Mouse (Mus musculus) thymus, postnatal 10 days (tissue): ENCODE results near the gene Mapk10.

ENCODE experiments used
- DNase-seq, 2 experiments: peaks; one replicate each; pipeline ENCODE4 v3.0.0; 2021; ENCODE audit warnings: low spot score in 2 of 2

Gene Mapk10

GRCm38 (mm10) chr5:103164022-103164421 lies 47.1 kb downstream of the Mapk10 start:
- DNase-seq = no peak

GRCm38 (mm10) chr5:103161574-103161973 lies 49.6 kb downstream of the Mapk10 start:
- no peak for DNase-seq

- DNase-seq = no peak
These were observed 50.0 kb downstream of the Mapk10 start for GRCm38 (mm10) chr5:103161196-103161540.

DNA sequence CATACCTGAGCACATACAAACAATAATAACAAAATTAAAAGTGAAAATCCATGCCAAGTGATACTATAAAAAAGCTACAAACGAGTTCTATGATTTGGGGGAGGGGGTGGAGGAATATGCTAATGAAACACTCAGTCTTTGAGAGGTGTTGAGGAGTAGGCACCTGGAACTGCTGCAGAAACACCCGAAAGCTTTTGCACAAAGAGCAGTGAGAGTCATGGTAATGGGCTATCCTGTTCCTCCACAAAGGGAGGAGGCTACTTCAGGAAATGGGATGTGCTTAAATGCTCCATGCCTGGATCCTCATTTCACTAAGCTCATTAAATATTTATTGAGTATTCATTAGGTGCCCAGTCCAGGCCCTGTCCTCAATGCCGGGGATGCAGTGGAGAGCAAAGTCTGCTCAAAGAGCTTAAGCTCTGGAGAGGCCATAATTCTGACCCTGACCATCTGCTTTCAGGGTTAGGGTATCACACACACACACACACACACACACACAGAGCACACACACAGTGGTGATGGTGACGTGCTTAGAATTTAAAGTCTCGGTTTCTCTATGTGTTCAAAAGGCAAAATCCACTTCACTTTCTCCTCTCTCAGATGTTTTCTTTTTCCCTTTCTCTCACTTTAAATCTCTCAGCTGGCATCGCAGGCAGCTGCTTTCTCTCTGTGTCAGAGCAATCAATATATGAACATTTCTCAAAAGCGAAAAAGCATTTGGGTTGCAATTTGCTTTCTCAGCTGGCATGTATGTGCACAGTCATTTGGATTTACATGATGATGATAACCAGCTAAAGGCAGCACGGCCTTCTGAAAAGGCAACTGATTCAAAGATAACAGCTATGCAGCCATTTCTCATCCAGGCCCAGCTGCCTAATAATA lies 50.6 kb downstream of the Mapk10 start:
- DNase-seq = no peak

DNA sequence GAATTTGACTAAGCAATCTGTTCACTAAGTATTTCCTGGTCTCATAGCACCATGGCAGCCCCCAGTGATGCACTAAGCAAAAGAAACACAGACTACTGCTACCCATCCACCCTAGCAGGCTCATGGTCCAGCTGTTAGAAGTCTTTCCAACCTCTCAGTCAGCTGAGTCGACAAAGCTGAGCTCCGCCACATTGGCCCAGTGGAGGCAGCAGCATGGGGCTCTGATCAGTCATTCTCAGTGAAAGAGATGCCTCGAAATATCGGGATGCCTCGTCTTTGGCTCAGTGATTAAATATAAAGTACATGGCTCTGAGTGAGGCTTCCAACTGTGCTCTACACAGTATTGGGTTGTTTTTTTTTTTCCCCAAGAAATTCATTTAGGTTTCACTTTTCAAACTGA lies 70.2 kb downstream of the Mapk10 start:
- DNase-seq = no peak

- no peak for DNase-seq
These were observed 76.3 kb downstream of the Mapk10 start for GRCm38 (mm10) chr5:103134839-103135238.

- DNase-seq = no peak
These were observed 77.5 kb downstream of the Mapk10 start for GRCm38 (mm10) chr5:103133626-103134025.

DNA sequence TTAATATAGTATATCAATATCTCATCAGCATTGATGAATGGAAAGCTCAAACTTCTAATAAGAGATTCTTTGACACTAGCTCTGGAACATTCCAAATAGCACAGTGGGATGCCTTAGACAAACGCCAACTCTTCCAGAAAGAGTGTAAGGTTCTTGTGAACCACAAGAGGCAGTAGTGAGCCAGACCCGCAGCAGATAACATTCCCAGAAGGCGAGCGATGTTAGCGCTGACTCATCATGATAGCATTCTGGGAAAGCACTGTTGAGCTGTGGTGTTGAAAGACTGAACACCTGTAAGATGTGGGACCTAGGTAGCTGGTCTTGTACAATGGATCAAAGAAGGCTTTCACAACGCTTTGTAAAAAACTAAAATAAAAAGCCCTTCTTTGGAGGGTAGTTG lies 78.3 kb downstream of the Mapk10 start:
- DNase-seq = no peak

GRCm38 (mm10) chr5:103119618-103120017 lies 91.5 kb downstream of the Mapk10 start:
- DNase-seq = no peak

DNA sequence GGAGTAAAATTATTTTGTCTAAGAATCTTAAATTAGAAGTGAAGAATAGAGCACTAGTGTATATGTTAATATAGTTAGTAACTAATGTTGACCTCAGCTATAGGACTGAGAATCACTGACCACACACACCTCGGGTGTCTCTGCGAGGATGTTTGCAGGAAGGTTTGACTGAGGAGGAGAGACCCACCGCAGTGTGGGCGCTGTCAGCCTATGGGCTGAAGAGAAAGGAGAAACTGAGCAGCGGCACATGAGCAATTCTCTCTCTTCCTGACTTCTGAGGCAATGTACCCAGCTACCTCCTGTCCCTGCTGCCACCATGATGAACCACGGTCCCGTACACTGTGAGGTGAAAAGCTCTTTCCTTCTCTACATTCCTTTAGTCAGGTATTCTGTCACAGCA lies 95.6 kb downstream of the Mapk10 start:
- no peak for DNase-seq

DNA sequence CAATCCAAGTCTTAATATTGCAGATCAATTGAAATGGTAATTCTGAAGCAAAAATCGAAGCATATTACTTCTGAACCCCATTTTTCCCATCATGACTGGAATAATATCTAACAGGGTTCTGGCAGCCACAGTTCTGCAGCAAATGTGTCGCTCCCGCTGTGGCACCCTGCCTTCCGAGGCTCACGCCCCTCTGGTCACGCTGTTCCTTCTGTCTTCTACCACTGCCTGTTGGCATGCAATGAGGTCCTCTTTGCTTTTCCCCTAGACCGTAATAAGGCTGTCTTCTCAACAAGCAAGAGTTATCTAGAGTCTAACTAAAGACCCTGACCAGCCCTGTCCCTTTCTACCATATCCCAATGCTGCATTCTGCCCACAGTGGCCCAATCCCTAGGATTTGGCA lies 98.7 kb downstream of the Mapk10 start:
- DNase-seq = no peak

DNA sequence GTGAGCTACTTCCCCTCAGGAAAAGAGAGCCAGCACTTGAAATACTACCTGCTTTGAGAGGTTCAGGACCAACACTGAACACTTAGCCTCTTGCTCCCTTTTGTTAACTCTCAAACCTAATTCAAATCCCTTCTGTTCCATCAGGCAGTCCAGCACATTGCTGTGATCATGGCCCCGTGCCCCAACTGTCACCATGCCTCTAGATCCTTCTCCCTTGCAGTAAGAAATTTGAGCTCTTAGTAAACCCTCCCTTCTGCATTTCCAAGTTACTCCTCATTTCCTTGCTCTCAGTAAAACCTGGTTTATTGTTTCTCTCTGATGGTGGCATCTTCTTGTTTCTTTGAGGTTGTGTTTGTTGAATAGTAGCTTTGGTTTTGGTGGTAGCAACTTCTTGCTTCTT lies 101.7 kb downstream of the Mapk10 start:
- no peak for DNase-seq

DNA sequence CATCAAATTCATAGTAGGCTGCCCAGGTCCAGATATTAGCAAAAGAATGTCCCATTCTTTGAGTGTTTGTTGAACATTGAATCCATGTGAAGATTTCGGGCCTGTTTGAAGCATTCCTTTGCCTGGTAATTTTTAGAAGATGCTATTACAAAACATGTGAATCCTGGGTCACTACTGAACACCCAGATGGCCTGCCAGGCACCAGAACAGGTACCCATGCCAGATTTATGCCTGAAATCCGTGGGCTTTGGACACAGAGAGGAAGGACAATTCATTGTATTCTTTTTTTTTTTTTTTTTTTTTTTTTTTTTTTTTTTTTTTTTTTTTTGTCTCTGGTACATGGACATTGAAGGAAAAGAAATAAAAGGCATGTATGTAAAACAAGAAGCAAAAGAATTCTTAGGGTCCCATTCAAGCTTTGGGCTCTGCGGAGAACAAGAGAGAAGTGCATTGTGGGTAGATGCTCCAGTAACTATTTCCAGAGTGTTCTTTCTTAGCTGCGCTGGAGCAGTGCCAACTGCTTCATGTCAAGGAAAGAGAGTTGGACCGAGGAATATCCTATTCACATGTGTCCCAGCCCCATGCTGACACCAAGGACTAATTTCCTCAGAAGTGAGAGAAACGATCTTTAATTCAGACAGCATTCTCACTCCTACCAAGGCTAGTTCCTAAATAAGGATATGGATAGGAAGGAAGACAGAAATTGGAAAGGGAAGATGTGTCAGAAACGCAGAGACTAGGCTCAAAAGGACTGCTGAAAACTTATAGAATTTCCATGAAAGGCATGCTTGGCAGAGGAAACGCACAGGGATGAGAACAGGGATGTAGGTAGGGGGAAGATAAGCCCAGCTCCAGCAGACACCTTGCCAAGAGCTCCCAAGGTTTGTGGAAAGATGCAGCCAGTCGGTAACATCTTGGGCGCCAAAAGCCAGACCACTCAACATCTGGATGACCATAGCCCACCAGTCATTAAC lies 105.4 kb downstream of the Mapk10 start:
- no peak for DNase-seq

GRCm38 (mm10) chr5:103104082-103104481 lies 107.1 kb downstream of the Mapk10 start:
- no peak for DNase-seq

DNA sequence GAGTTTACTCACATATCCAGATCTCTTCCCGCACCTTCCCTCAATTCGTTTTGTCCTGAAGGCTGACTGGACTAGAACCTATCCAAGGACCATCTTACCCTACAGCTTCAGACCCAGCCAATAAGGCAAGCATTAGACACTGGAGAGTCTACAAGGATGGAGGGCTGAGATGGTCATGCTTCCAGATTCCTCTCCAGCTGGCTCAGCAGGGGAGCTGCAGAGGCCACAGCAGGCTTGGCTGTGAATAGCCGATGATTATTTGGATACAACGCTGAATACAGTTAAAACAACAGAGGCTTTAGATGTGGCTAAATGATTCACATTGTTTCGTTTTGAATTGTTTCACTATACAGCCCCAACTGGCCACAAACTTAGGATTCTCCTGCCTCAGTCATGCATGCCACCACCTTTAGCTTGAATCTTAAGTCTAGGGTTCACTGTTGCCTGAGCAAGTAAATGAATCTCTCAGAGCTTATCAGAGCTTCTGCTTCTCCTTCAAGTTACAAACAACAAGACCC lies 108.2 kb downstream of the Mapk10 start:
- no peak for DNase-seq

DNA sequence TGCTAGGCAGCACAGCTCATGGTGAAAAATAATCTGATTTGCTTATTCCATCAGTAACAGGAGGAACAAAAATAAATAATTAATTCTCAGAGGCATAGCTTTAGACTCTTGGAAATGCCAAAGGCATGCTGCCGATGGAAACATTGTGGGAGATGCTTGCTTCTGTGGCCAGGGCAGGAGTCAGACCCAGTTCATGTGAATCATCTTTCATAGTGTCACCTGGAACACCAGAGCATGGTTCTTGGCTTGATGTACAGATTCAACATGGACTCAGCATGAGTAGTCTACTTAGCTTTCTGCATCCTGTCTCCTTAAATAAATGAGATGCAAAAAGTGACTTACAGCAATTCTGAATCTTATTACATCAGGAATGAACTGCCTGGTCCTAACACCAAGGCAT lies 109.0 kb downstream of the Mapk10 start:
- DNase-seq = no peak

DNA sequence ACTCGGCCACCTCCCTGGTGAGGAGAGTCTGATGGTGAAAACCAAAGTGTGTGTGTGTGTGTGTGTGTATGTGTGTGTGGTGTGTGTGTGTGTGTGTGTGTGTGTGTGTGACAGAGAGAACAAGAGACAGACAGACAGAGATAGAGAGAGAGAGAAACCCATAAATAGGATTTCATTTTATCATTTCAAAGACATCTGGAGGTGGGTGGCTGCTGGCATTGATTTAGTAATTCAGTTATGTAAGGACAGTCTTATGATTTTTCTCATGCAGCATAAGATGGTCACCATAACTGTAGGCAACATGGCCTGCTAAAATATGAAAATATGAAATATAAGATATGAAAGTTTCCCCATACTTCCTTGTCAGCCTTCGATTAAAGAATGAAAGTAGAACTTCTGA lies 117.0 kb downstream of the Mapk10 start:
- no peak for DNase-seq

DNA sequence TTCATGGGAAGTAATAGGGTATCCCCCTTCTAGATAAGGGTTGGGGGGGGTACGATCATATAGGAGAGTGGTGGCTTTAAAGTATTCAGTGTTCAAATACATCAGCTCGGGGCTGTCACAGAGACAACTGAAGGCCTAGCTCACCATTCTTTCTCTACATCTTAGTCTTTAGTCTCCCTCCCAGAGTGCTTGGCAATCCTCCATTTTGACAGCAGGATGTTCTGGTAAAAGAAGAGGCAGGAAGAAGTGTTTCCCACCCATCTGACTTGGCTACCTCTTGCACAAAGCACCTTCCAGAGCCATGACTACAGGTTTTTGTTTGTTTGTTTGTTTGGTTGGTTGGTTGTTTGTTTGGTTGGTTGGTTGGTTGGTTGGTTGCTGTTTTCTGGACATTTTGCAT lies 125.3 kb downstream of the Mapk10 start:
- DNase-seq = no peak

DNA sequence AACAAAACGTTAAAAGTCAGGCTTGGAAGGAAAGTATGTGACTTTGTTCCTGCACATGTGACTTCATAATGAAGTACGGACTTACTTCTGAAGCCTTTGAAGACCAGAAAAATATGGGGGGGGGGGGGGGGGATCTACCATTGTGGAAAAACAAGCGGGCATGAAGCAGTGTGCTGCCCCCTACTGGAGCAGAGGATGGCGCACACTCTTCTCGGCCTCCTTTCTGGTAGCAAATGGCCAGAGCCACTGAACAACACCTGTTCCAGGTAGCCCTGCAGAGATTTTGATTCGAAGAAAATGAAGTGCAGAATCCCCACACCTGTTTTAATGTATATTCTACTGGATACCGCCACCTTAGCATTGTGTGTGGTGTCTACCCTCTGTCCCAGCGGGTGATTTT lies 135.7 kb downstream of the Mapk10 start:
- DNase-seq = no peak

DNA sequence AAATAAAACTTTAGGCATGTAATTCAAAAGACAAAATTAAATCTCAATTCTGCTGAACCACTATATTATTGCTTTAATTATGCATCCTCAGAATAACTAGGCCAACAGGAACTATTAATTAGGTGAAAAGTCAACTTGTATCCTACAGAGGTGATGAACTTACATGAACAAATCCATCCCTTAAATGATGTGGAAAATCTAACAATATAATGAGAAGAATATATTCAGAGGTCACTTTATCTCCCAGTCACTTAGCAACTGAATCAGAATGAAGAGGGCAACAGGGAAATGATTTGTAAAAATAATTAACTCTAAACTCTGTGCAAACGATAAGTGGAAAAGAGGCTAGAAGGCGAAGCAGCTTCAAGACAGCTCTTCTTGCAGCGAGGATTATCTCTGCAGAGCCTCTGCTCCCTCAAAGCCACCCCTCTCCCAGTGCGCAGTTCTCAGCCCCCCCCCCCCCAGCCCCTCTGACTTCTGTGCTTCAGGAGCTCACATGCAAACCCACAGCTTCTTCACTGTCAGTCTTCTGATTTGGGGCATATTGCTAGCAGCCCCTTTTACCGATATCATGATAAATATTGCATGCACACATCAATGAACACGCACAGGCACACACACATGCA lies 138.8 kb downstream of the Mapk10 start:
- DNase-seq = no peak

DNA sequence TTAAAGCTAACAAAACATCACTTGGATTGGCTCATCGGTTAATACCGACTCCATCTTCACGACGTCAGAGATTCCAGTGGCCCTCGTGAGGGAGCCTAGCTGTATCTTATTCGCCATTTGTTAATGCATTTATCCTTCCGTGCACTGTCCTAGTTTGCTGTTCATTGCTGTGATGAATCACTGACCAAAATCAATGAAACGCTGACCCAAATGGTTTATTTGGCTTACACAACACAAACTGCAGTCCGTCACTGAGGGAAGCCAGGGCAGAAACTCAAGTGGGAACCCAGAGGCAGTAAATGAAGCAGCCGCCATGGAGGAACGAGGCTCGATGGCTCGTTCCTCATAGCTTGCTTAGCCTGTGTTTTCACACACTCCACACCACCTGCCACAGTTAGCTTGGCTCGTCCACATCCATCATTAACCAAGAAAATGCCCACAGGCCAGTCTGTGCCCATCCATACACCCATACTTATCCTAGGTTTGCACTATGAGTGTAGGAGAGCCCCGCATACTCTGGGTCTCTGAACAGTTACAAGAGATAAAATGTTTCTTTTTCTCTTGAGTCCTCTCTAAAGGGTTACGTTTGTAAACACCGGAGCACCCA lies 140.0 kb downstream of the Mapk10 start:
- no peak for DNase-seq
